Mouse (Mus musculus) layer of hippocampus, postnatal 36 days (tissue): ENCODE measurements around the gene Grik4. TPM values are rescaled to one million over a fixed set of nuclear protein-coding genes. Genes with fewer than 3 reads are reported as not detected.
A peak's percentile ranks its signal among the peaks of the same experiment; 100 is the strongest.

Source experiments
- DNase-seq, 2 experiments: peaks; one replicate each; pipeline ENCODE4 v3.0.0; 2022
- microRNA-seq, 2 experiments: library from miRNA; unstranded; fragments of <30 nt; microRNA quantifications; one replicate each; pipeline ENCODE4 v1.2.0; 2021
- total RNA-seq, 2 experiments: library from RNA; stranded (reverse); gene quantifications; 2 replicates each; pipeline ENCODE4 v1.2.3; 2021

Grik4 gene
- total RNA-seq, 2 experiments from 2014 or later, result 55.7 to 58.8 TPM

DNA sequence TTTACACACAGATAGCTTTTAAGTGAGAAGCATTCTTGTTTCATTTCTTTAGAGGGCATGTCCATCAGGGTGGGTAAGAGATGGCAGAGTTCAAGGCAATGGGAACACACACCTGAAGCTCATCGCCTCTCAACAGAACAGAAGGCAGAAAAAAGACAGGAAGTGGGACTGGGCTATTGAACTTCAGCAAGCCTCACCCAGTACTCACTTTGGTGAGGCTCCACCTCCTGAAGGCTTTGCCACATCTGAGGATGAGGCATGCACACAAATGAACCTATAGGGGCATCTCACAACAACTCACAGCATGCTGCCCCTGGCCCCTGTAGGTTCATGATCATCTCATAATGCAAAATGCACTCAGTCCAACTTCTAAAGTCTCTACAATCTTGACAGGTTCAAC, 456.2 kb downstream of the Grik4 start:
- no peak for DNase-seq

DNA sequence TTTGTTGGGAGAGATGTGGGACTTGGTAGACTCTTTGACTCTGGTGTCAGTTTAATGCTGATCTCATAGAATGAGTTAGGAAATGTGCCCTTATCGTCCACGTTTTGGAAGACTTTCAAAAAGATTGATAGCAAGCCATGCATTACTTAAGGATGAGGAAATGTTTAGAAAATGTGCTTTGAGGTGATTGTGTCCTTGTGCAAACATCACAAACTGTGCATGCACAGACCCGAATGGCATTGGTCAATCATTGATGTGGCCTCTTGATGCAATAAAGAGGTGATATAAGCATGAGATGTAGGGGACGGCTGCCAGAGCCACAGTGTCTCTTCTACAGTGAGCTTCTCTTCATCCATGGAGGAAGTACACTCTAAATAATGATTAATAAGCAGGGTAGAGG, 457.4 kb downstream of the Grik4 start:
- DNase-seq, result no peak

DNA sequence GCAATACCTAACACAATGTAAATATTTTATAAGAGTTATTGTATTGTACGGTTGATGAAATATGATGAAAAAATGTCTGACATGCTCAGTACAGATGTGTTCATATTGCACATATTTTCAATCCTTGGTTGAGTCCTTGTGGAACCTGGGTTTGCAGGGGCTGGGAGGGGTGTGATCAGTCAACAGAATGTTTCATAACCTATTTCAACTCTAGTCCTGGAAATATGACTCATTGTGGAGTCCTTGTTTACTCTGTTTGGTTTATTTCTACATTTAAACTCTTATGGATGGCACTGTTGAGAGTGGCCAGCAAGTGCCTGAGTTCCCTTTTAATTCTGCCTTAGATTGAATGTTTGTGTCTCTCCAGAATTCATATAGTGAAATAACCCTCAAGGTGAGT, 459.6 kb downstream of the Grik4 start:
- no peak for DNase-seq

DNA sequence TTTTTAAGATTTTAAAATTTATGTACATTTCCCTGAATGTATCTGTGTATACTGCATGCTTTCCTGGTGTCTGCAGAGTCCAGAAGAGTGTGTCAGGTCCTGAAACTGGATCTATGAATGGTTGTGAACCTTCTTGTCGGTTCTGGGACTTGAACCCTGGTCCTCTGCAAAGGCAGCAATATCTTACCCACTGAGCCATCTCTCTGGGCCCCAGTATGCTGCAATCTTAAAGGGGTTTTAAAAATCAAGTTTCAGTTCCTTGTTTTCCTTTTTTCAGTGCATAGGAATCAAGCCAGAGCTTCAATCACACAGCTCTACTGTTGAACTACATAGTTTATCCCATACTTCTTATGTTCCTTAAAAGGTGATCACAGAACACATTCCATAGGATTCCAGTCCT, 461.3 kb downstream of the Grik4 start:
- no peak for DNase-seq

DNA sequence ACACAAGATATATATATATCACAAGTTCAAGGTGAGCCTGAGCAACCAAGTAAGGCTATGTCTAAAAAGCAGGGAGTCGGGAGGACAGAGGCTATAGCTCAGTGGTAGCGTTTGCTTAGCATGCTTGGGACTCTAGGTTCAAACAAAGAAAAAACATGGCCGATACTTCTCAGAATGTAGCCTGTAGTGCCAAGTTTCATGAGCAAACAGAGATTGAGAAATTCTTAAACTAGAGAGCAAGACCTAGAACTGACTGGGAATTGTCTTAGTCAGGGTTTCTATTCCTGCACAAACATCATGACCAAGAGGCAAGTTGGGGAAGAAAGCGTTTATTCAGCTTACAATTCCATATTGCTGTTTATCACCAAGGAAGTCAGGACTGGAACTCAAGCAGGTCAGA, 468.1 kb downstream of the Grik4 start:
- DNase-seq, result no peak

DNA sequence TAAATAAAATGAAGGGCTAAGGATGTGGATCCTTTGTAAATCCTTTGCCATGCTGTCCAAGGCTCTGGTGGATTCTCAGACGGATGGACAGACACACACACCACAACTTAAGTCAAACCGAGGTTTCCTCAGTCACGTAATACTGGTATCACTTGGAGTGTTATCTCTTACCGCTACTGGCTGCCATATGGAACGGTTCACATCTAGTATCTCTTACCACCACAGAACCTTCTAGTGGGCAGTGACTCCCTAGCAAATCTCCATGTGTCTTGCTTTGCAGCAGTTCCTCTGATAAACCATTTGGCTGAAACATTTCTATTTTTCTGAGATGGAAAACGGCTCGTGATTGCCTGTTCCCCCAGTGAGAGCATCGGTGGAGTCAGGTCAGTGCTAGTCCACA, 470.0 kb downstream of the Grik4 start:
- no peak for DNase-seq

DNA sequence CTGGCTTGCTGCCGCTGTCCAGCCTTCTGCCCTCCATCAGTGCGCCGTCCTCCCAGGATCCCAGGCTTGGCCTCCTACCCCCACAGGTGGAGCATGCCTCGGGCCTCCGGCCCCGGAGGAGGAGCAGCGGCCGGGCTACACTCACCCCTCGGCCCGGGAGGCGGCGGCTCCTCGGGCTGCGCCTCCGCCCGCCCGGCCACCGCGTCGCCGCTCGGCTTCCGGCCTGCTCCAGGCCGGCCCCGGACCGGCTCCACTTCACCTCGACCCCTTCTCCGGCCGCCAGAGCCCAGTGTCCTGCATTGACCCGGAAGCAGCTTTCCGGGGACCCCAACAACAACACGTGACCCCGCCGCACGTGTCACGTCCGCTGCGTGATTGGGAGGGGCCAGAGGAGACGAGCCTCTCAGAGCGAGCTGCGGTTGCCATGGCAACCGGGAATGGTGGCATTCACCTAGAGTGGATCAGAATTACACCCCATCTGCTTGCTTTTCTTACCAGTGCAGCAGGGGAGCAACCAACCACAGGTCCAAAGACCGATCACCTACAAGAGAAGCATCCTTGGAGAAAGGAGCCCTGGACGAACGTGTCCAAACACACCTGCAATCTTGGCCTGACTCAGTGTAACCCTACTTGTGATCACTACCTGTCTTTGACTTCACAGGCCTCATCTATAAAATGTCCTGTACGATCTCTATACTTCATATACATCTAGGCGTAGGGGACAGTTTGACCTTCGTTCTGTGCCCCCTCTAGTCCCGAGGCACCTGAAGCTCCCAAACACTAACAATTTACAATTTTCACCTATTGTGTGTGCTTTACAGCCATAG, 472.2 kb downstream of the Grik4 start:
- peak; percentile 89 for DNase-seq

DNA sequence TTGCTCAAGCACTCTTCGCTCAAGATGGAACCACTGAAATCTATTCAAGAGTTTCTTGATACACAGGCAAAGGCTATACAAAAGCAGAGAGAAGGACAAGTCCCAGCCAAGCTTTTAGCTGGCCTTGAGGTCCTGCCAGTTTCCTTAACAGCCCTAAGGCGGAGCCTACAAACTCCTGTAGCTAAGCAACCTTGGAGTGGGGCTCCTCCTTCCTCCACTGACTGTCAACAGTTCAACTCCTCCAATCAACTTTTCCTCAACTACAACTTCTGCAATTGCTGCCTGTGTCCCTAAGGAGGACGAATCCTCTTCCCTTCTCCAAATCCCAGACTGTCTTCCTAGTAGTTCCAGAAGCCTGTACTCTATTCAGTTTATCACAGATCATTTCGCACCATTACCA, 473.1 kb downstream of the Grik4 start:
- no peak for DNase-seq

DNA sequence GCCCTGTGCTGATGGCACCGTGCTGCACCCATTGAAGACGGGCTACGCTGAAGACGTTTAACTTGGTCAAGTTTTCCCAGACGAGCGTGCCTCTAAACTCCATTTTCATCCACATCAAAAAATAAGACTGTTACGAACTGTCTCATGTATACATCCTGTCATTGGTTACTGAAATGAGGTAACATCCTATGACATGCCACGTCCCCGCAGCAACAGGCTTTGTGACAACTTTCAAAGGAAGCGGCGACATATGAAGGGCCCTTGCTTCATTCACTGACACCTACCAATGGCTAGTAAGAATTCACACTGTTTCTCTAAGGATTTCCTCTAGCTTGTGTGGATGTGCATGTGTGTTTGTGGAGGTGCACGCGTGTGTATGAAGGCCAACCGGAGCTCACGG, 475.0 kb downstream of the Grik4 start:
- no peak for DNase-seq

DNA sequence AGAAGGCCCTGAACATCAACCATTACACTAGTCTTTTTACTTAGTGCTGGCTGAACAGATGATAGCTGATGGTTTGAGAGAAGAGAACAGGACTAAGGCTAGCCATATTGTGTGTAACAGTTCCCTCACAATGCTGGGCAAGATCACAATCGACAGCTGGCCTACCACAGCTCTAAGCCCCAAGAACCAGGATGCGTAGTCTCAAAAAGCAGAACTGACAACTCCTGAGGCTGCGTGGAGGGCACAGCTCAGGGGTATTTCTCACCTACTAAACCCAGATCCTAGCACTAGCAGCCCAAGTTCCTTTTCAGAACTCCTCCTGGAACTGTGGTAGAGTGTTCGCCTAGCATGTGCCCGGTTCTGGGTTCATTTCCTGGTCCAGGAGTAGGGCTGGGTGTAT, 475.9 kb downstream of the Grik4 start:
- DNase-seq, result no peak

Small RNA genes lying within 50 kb of the gene (microRNA-seq; reads per million reads assigned to microRNA genes)
- 0 reads per million in 2 experiments for gene Gm27509

Other genes with a start within 250 kb of the Grik4 start
- gene Arhgef12, start 162.7 kb upstream of the Grik4 start, total RNA-seq, result 100 to 1,000 TPM; 147 to 158 TPM
- 10 to 100 TPM; 18.2 to 19.0 TPM for gene Tmem136, start 172.1 kb upstream of the Grik4 start, total RNA-seq